12 mouse cellular contexts compared by ENCODE assay signal in genomic region chr15:31166543-31167105, GRCm38 (mm10). TPM values are rescaled to one million over a fixed set of nuclear protein-coding genes. Genes with fewer than 3 reads are reported as not detected.
DNase-seq lines count a peak whose midpoint lies in the region.
"Had no signal": no experiment of that assay in that cellular context is flagged by ENCODE, and none has a peak within 500 bp of the region (broad histone marks: within the 10 kb centered on the region; RNA-seq: fewer than 3 reads in every experiment).

No protein-coding gene starts in this region.

- peak; percentile 51 for DNase-seq in CD4-positive, CD25-positive, alpha-beta regulatory T cell, adult 2 months (ENCODE audit: low read depth, low spot score)
- peak; percentile 42 for DNase-seq in T-cell, adult 2 months (ENCODE audit: low spot score)
- peak; percentile 71 for DNase-seq in naive thymus-derived CD4-positive, alpha-beta T cell, adult 2 months (ENCODE audit: low read depth)
- DNase-seq in thymus, postnatal 4 days: peak; percentile 42
- no peak for DNase-seq in gastrocnemius, postnatal 4 days (ENCODE audit: low spot score in 2 of 2)
- DNase-seq in lung, postnatal 4 days: no peak
- DNase-seq in right cerebral cortex, postnatal 36 days (ENCODE audit: low spot score in 2 of 2): no peak
- DNase-seq: adrenal gland, adult 8-10 months; cerebellum, adult 9-10 months; kidney, adult 11 months; kidney, postnatal 4 days; layer of hippocampus, adult 9-11 months had no signal

RNA-seq across cellular contexts. Expression of gene Dap, which starts 57.5 kb away (rescaled TPM):
- total RNA-seq in gastrocnemius, postnatal 4 days (2021): 10 to 100 TPM; 69.4 to 78.0 TPM

Comparison
In these comparisons a context has a peak if more than half of its experiments do, and no peak if none do; other contexts are left out.
1. DNase-seq: peak in CD4-positive, CD25-positive, alpha-beta regulatory T cell, adult 2 months (single experiment), T-cell, adult 2 months (single experiment), naive thymus-derived CD4-positive, alpha-beta T cell, adult 2 months (single experiment) and thymus, postnatal 4 days (single experiment); none in gastrocnemius, postnatal 4 days (0 of 2), lung, postnatal 4 days (0 of 2) and right cerebral cortex, postnatal 36 days (0 of 2).